Mouse (Mus musculus): ENCODE measurements at regions not wholly inside any gene's neighbourhood (a gene's known extent, or its start where the extent isn't known, plus 50 kb on each side); places are given as distances from the start of the nearest gene placed in this dataset.

DNA sequence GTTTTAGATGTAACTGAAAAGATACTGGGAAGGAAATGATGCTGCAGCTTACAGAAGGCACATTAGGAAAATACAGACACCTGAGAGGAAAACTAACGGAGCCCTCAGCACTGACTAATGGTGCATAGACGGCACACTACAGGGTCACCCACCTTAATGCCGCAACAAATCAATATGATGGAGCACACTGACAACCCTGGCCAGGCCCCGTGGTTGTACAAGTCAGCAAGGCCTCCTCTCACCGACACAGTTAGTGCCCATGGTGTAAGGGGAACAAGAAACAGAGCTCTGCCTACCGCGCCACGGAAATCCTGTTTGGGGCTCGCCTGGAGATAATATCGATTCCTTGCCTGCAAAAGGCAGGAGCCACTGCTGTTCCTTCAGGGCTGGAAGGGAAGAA, 273.9 kb downstream of the Prim2 start:
- no peak for DNase-seq (ENCODE audit: low spot score)

DNA sequence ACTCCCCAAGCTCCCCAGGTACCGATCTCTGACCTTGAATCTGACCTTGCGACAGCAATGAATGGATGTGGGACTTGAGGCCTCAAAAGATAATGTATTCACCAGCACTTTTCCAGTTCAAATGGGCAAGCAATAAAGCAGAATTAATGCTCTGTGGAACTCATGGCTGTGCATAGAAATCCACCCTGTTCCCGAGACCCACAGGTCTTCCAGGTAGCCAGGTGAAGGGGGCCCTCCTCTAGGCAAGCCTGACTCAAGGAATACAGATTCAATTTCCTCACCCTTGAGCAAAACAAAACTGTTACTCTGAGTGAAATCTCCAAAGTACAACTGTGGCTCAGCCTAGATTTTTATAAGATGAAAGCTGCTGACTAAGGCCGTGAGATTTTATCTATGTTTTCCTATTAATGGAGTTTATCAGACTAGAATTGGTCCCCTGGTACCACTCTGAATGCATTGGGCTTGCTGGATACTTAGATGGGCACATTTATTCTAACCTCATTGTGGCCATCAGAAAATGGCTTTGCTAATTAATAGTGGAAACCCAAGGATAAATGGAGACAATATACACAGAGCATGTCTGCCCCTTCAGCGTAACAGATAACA, 274.5 kb downstream of the Prim2 start:
- DNase-seq (ENCODE audit: low spot score) = no peak

DNA sequence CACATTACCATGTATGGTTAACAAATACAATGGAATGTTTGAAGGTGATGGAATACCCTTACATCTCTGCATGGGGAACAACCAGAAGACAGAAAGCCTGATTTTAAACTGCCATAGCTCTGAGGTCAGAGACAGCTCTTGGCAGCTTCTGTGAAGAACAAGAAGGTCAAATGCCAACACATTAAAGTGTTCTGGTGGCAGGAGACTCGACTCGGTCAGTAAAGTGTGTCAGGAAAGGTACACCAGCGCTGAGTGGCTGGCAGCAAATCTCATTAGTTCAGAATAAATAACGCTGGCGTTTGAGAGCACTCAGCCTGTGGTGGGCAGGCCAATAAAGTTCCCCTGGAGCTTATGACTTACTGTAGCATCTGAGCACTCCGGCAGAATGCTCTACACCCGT, 298.8 kb downstream of the Prim2 start:
- DNase-seq (ENCODE audit: low spot score) = no peak

DNA sequence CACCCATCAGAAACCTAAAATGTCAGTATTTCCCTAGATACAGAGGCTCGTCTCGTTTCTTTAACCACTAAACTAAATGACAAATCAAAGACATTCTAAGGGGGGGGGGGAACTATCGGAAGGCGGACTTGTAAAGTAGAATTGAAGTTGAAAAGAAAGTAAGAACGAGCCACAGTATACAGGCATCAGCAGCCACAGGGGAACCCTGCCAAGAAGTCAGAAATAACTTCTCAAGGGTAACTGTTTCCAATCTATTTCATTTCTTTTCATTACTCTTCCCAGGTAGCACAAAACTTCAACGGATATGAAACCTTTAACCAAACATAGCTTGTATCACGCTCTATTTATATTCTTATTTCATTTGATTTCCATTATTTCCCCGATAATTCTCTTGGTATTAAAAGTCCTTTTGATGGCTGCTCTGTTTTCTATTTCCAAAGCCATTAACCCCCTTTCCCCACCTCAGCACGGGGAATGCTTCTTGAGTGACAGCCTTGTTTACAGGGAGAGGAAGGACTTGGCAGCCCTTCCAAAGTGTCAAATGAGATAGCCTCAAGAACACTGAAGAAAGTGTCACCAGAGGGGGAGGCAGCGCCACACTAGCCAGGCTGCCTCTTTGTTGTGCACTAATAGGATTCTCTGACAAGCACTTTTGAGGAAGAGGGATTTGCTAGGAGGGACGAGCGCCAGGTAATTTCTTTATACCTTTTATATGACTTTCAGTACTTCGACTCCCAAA, 306.7 kb downstream of the Prim2 start:
- peak; percentile 12 for DNase-seq (ENCODE audit: low spot score)

DNA sequence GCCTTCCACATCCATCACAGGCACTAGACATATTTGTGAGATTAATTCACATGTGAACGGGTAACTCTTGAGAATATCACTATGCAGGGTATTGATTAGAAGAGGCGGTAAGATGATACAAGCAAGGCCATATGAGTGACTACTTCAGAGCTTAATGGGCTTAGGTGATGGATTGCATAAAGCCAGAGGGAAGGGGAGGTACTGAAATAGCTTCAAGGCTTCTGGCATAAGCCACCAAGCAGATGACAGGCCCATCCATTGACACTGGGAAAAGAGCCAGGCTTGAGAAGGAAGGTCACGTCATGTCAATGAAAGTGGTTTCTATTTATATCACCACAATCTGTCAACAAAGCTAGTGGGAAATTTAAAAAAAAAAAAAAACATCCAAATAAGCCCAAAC, 335.5 kb downstream of the Prim2 start:
- DNase-seq (ENCODE audit: low spot score) = no peak
